In the genomic region with DNA sequence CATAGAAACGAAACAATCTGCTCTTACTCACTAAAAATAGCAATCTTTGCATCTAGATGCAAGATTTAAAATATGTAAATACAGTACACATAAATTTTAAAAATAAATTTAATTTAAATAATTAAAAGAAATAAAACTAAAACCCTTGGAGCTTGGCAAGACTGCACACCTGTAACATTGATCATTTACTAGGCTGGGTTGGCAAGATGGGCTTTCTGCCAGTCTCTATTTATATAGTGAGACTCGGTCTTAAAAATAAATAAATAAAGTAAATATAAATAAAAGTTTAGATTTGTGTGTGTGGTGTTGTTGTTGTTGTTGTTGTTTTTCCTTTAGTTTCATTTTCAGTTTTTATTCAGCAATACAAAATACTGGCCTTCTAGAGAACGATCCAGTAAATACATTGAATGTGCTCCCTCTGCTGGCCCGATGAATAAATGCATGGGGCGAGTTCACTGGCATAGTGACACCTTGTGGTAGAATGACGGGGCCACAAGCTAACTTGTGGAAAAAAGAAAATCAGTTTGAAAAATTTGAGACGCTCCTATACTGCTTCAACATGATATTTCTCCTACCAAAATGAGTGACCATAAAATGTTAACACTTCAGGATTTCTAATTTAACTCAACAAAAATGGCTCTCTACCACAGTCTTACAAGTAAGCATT, we compare ENCODE assay signal across 8 mouse cellular contexts. TPM values are rescaled to one million over a fixed set of nuclear protein-coding genes. Genes with fewer than 3 reads are reported as not detected.
A peak's percentile ranks its signal among the peaks of the same experiment; 100 is the strongest.
DNase-seq lines count a peak whose midpoint lies in the region; ATAC-seq and TF ChIP-seq lines count a peak whose summit lies in the region.
"Had no signal": no experiment of that assay in that cellular context is flagged by ENCODE, and none has a peak within 500 bp of the region (broad histone marks: within the 10 kb centered on the region; RNA-seq: fewer than 3 reads in every experiment).

No protein-coding gene starts in this region.

- no peak overlapping the region for H3K4me3 ChIP-seq in cerebellum, adult 2 months (replicated peaks; ENCODE audit: insufficient read depth, low read depth, low read length)
- H3K4me3 ChIP-seq in midbrain, embryonic 12.5 days: no peak overlapping the region

- no peak overlapping the region for H3K9ac ChIP-seq in midbrain, embryonic 12.5 days (replicated peaks)

- H3K4me2 ChIP-seq in midbrain, embryonic 12.5 days (replicated peaks): no peak overlapping the region

- no peaks in the 10 kb centered on the region for H3K9me3 ChIP-seq in midbrain, embryonic 12.5 days

- H3K27me3 ChIP-seq in cerebellum, adult 2 months (ENCODE audit: control insufficient read depth, insufficient read depth, low read length): no peaks in the 10 kb centered on the region
- no peaks in the 10 kb centered on the region for H3K27me3 ChIP-seq in midbrain, embryonic 12.5 days

- intact Hi-C loops in left cerebral cortex, postnatal 14 days (cut with DNase I): no loop called here

- no peaks in the 10 kb centered on the region for H3K4me1 ChIP-seq in cerebellum, adult 2 months (ENCODE audit: control insufficient read depth, insufficient read depth, low read length)
- H3K4me1 ChIP-seq in midbrain, embryonic 12.5 days: no peaks in the 10 kb centered on the region

- peaks cover 11% of the 10 kb centered on the region; the same call in 1 of the 2 replicates for H3K36me3 ChIP-seq in midbrain, embryonic 12.5 days

- no peak for TF ChIP-seq POLR2A in cerebellum, adult 2 months (IDR thresholded peaks at IDR 0.05; ENCODE audit: borderline replicate concordance, insufficient read depth, low read length)

- ATAC-seq in frontal cortex, adult (ENCODE audit: low TSS enrichment): peak; percentile 58
- ATAC-seq in midbrain, embryonic 12.5 days (ENCODE audit: low FRiP score, low read depth): peak; percentile 42; the same call in 1 of the 2 replicates

- no peak overlapping the region for H3K27ac ChIP-seq in cerebellum, adult 2 months (ENCODE audit: insufficient read depth, low read length)
- H3K27ac ChIP-seq in midbrain, embryonic 12.5 days (replicated peaks): no peak overlapping the region
- H3K27ac ChIP-seq: macrophage had no signal

- WGBS in cerebellum, adult 2 months: 18% methylated on average over 7 of the region's 7 CpGs
- WGBS in midbrain, embryonic 12.5 days: 26% methylated on average over 7 of the region's 7 CpGs

- TF ChIP-seq CTCF in cerebellum, adult 2 months (IDR thresholded peaks at IDR 0.05; ENCODE audit: borderline replicate concordance, insufficient read depth, low read depth, low read length): peak; percentile 91

- DNase-seq in R1 (ENCODE audit: low read depth, low spot score): peak; percentile 78
- DNase-seq in cerebellum, adult 2 months: peak; percentile 58 to 72
- DNase-seq in induced T-regulatory cell, adult 2 months (ENCODE audit: low read depth): peak; percentile 90
- peak; percentile 80 to 81 for DNase-seq in left cerebral cortex, postnatal 14 days (ENCODE audit: low spot score in 2 of 2)
- peak; percentile 33 to 36 for DNase-seq in right cerebral cortex, postnatal 36 days (ENCODE audit: low spot score in 2 of 2)

RNA-seq across cellular contexts. Expression of gene Nfkbiz, which starts 24.6 kb away (rescaled TPM):
- polyA plus RNA-seq in cerebellum, adult 2 months (2012; rRNA removed): 5.1 and 5.8 TPM in 2 replicates
- total RNA-seq in left cerebral cortex, postnatal 14 days (2021): 1 to 10 TPM; 3.1 to 3.5 TPM
- 1.5 TPM in 2 replicates for polyA plus RNA-seq in midbrain, embryonic 12.5 days (2016; fragmentation: Nextera tagmentation; extraction: Ambion mirVana)

RNA-seq across cellular contexts. Expression of gene Nxpe3, which starts 31.8 kb away (rescaled TPM):
- 11.1 and 13.1 TPM in 2 replicates for polyA plus RNA-seq in cerebellum, adult 2 months (2012; rRNA removed)
- 1 to 10 TPM; 7.3 to 7.5 TPM for total RNA-seq in left cerebral cortex, postnatal 14 days (2021)
- 1.0 and 1.1 TPM in 2 replicates for polyA plus RNA-seq in midbrain, embryonic 12.5 days (2016; fragmentation: Nextera tagmentation; extraction: Ambion mirVana)

Comparison
In these comparisons a context has a peak if more than half of its experiments do, and no peak if none do; other contexts are left out.
1. DNase-seq: peak in every context shown above with its lines; median percentile 90 in induced T-regulatory cell, adult 2 months; 80 in left cerebral cortex, postnatal 14 days; 78 in R1; 65 in cerebellum, adult 2 months; 34 in right cerebral cortex, postnatal 36 days.